Mouse (Mus musculus): ENCODE results near the gene Olfr645. TPM values are rescaled to one million over a fixed set of nuclear protein-coding genes. Genes with fewer than 3 reads are reported as not detected.

The Olfr645 gene
- not detected for polyA plus RNA-seq (2015; fragmentation: Illumina TruSeq; extraction: RNeasy Lipid Tissue Mini Kit (QIAGEN cat#74804); ENCODE audit: low read depth, low replicate concordance)

DNA sequence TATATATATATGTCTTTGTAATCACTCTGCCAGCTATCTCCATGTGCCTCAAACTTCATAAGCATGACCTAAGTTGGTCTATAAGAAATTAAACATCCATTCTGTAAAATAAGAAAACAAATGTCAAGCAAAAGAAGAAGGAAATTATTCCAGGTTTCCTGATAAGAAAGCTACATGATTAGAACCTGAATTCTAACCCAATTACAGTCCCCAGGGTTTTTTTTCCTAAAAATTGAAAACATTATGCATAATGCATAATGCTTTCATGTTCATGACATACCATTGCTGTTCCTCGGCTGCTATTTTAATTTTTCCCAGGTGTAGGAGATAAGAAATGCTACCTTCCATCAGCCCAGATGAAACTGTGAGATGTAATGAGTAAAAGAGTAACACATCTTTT, at the start of gene Olfr645:
Gene Olfr645 (minus strand): TSS at position 101 of the 400 bp plus-strand sequence.

DNA sequence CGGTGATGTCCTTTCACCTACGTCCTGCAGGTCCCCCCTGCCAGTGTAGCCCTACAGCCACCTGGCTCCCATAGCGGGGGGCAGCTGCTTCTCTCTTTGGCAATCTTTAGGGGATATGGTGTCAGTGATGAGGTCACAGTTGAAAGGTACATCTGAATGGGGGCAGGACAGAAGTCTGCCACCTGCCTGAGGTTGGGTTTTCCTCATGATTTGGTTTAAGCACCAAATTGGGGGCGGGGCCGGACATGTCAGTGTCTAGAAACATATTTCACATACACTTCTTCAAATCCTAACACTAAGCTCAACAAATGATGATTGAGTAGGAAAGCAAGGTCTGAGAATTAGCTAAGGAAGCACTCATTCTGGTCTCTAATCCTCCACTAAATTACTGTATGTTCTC, 44.5 kb upstream of the Olfr645 start, which contains the start of gene Ubqln5:
Gene Ubqln5 (minus strand): TSS at position 101 of the 400 bp plus-strand sequence.

DNA sequence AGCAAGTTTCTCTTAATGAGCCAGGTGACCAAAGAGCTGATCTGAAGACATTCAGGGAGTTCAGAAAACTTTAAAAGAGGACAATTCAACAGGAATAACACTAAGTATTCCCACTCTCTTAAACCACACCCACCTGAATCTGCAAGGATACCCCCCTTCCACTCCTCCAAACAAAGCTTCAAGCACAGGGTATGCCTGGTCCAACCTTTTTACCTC, 19.4 kb upstream of the Olfr645 start, which contains the start of gene Olfr646:
Gene Olfr646 (plus strand): TSS at position 117 of the 216 bp plus-strand sequence.

DNA sequence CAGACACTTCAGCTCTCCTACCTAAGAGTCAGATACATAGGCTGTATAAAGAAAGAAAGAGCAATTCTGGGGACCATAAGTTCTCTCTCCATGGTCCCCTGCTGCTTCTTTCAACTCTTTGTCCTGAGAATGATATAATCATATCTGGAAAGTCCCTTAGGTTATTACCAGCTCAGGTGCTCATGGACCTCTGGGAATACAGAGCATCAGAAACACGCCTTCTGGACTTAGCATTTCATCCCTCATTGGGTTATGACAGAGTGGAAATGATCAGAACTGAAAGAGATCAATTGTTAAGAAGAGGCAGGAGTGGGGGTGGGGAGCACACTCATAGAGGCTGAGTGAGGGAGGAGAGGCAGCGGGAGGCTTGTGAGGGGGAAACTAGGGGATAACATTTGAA, 13.5 kb downstream of the Olfr645 start, which contains the start of gene Olfr644:
Gene Olfr644 (minus strand): TSS at position 101 of the 400 bp plus-strand sequence.

DNA sequence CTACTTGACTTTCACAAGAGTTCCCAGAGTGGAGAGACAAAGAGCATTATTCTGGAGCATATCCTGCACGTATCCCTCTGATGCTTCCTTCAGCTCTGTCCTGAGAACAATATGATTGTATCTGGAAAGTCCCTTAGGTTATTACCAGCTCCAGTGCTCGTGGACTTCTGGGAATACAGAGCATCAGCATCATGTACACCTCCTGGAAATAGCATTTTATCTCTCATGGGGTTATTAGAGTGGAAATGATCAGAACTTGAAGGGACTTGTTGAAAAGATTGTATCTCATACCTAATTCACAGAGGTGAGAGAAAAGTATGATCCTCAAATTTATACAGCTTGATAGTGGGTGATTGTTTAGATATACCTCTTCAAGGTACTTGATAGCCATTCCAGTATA, 23.9 kb downstream of the Olfr645 start, which contains the start of gene 4930516K23Rik:
Gene 4930516K23Rik (minus strand): TSS at position 101 of the 400 bp plus-strand sequence.

DNA sequence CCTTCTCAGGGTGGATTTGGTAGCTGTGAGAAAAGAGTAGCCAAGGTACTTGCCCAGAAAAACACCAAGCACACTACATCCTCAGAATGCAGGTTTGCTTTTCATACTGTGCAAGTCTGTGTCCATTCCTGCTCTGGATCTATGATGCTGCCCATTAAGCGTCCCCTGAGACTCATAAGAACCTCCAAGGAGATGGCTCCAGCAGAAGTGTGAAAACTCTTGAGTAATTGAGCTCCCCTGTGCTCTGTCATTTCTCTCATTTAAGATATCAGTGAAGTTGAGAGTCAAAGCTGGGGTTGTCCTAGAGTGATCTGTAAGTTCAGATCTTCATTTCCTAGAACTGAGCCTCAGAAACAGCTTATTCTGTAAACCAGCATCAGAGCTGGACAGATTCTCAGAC, 32.7 kb downstream of the Olfr645 start, which contains the start of gene Olfr642:
Gene Olfr642 (minus strand): TSS at position 101 of the 400 bp plus-strand sequence.

DNA sequence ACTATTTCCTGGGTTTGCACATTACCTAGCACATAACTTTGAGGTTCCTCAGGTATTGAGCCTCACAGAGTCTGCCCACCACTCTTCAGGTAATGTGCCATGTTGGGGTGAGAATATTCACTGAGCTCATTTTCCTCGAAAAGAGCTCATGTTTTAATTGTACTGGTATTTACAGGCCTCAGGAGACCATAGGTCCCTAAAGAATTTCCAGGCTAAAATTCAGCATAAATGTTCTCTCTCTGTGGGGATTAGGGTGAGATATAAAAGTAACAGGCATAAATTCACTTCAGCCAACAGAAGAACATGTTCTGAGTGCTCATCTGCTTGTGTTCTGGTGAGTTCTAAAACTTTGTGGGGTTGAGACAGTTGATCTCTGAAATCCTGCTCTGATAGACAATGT, 50.1 kb downstream of the Olfr645 start, which contains the start of gene Olfr641:
Gene Olfr641 (plus strand): TSS at position 301 of the 400 bp plus-strand sequence.

Other genes with a start within 250 kb of the Olfr645 start
- not detected for gene Hbb-bh2, start 244.9 kb downstream of the Olfr645 start, polyA plus RNA-seq (2015; fragmentation: Illumina TruSeq; extraction: RNeasy Lipid Tissue Mini Kit (QIAGEN cat#74804); ENCODE audit: low read depth, low replicate concordance)
- not detected for gene Hbb-bh1, start 242.3 kb downstream of the Olfr645 start, polyA plus RNA-seq (2015; fragmentation: Illumina TruSeq; extraction: RNeasy Lipid Tissue Mini Kit (QIAGEN cat#74804); ENCODE audit: low read depth, low replicate concordance)
- gene Hbb-y, start 232.2 kb downstream of the Olfr645 start, polyA plus RNA-seq (2015; fragmentation: Illumina TruSeq; extraction: RNeasy Lipid Tissue Mini Kit (QIAGEN cat#74804); ENCODE audit: low read depth, low replicate concordance): not detected
- gene Olfr66, start 199.2 kb downstream of the Olfr645 start, polyA plus RNA-seq (2015; fragmentation: Illumina TruSeq; extraction: RNeasy Lipid Tissue Mini Kit (QIAGEN cat#74804); ENCODE audit: low read depth, low replicate concordance): not detected
- gene Olfr64, start 191.0 kb downstream of the Olfr645 start, polyA plus RNA-seq (2015; fragmentation: Illumina TruSeq; extraction: RNeasy Lipid Tissue Mini Kit (QIAGEN cat#74804); ENCODE audit: low read depth, low replicate concordance): not detected
- not detected for gene Olfr65, start 182.0 kb downstream of the Olfr645 start, polyA plus RNA-seq (2015; fragmentation: Illumina TruSeq; extraction: RNeasy Lipid Tissue Mini Kit (QIAGEN cat#74804); ENCODE audit: low read depth, low replicate concordance)
- gene Olfr631, start 156.6 kb downstream of the Olfr645 start, polyA plus RNA-seq (2015; fragmentation: Illumina TruSeq; extraction: RNeasy Lipid Tissue Mini Kit (QIAGEN cat#74804); ENCODE audit: low read depth, low replicate concordance): not detected
- gene Olfr632, start 151.1 kb downstream of the Olfr645 start, polyA plus RNA-seq (2015; fragmentation: Illumina TruSeq; extraction: RNeasy Lipid Tissue Mini Kit (QIAGEN cat#74804); ENCODE audit: low read depth, low replicate concordance): not detected
- not detected for gene Olfr633, start 141.0 kb downstream of the Olfr645 start, polyA plus RNA-seq (2015; fragmentation: Illumina TruSeq; extraction: RNeasy Lipid Tissue Mini Kit (QIAGEN cat#74804); ENCODE audit: low read depth, low replicate concordance)
- gene Olfr635, start 114.3 kb downstream of the Olfr645 start, polyA plus RNA-seq (2015; fragmentation: Illumina TruSeq; extraction: RNeasy Lipid Tissue Mini Kit (QIAGEN cat#74804); ENCODE audit: low read depth, low replicate concordance): not detected
- not detected for gene Olfr638, start 86.7 kb downstream of the Olfr645 start, polyA plus RNA-seq (2015; fragmentation: Illumina TruSeq; extraction: RNeasy Lipid Tissue Mini Kit (QIAGEN cat#74804); ENCODE audit: low read depth, low replicate concordance)
- not detected for gene Olfr639, start 68.2 kb downstream of the Olfr645 start, polyA plus RNA-seq (2015; fragmentation: Illumina TruSeq; extraction: RNeasy Lipid Tissue Mini Kit (QIAGEN cat#74804); ENCODE audit: low read depth, low replicate concordance)
- gene Olfr640, start 59.9 kb downstream of the Olfr645 start, polyA plus RNA-seq (2015; fragmentation: Illumina TruSeq; extraction: RNeasy Lipid Tissue Mini Kit (QIAGEN cat#74804); ENCODE audit: low read depth, low replicate concordance): not detected
- gene Olfr641, start 50.0 kb downstream of the Olfr645 start, polyA plus RNA-seq (2015; fragmentation: Illumina TruSeq; extraction: RNeasy Lipid Tissue Mini Kit (QIAGEN cat#74804); ENCODE audit: low read depth, low replicate concordance): not detected
- gene Olfr642, start 32.8 kb downstream of the Olfr645 start, polyA plus RNA-seq (2015; fragmentation: Illumina TruSeq; extraction: RNeasy Lipid Tissue Mini Kit (QIAGEN cat#74804); ENCODE audit: low read depth, low replicate concordance): not detected
- gene 4930516K23Rik, start 24.0 kb downstream of the Olfr645 start, polyA plus RNA-seq (2015; fragmentation: Illumina TruSeq; extraction: RNeasy Lipid Tissue Mini Kit (QIAGEN cat#74804); ENCODE audit: low read depth, low replicate concordance): not detected
- not detected for gene Olfr644, start 13.6 kb downstream of the Olfr645 start, polyA plus RNA-seq (2015; fragmentation: Illumina TruSeq; extraction: RNeasy Lipid Tissue Mini Kit (QIAGEN cat#74804); ENCODE audit: low read depth, low replicate concordance)
- gene Olfr646, start 19.4 kb upstream of the Olfr645 start, polyA plus RNA-seq (2015; fragmentation: Illumina TruSeq; extraction: RNeasy Lipid Tissue Mini Kit (QIAGEN cat#74804); ENCODE audit: low read depth, low replicate concordance): not detected
- gene Ubqln5, start 44.4 kb upstream of the Olfr645 start, polyA plus RNA-seq (2015; fragmentation: Illumina TruSeq; extraction: RNeasy Lipid Tissue Mini Kit (QIAGEN cat#74804); ENCODE audit: low read depth, low replicate concordance): not detected
- not detected for gene Olfr643, start 51.9 kb upstream of the Olfr645 start, polyA plus RNA-seq (2015; fragmentation: Illumina TruSeq; extraction: RNeasy Lipid Tissue Mini Kit (QIAGEN cat#74804); ENCODE audit: low read depth, low replicate concordance)
- not detected for gene Ubqln3, start 57.8 kb upstream of the Olfr645 start, polyA plus RNA-seq (2015; fragmentation: Illumina TruSeq; extraction: RNeasy Lipid Tissue Mini Kit (QIAGEN cat#74804); ENCODE audit: low read depth, low replicate concordance)
- not detected for gene Ubqlnl, start 65.1 kb upstream of the Olfr645 start, polyA plus RNA-seq (2015; fragmentation: Illumina TruSeq; extraction: RNeasy Lipid Tissue Mini Kit (QIAGEN cat#74804); ENCODE audit: low read depth, low replicate concordance)
- gene Olfm5, start 79.4 kb upstream of the Olfr645 start, polyA plus RNA-seq (2015; fragmentation: Illumina TruSeq; extraction: RNeasy Lipid Tissue Mini Kit (QIAGEN cat#74804); ENCODE audit: low read depth, low replicate concordance): 0.36 TPM
- gene Olfr648, start 97.9 kb upstream of the Olfr645 start, polyA plus RNA-seq (2015; fragmentation: Illumina TruSeq; extraction: RNeasy Lipid Tissue Mini Kit (QIAGEN cat#74804); ENCODE audit: low read depth, low replicate concordance): not detected
- gene Olfr649, start 110.5 kb upstream of the Olfr645 start, polyA plus RNA-seq (2015; fragmentation: Illumina TruSeq; extraction: RNeasy Lipid Tissue Mini Kit (QIAGEN cat#74804); ENCODE audit: low read depth, low replicate concordance): not detected
- 0.15 TPM for gene Trim6, start 133.3 kb upstream of the Olfr645 start, polyA plus RNA-seq (2015; fragmentation: Illumina TruSeq; extraction: RNeasy Lipid Tissue Mini Kit (QIAGEN cat#74804); ENCODE audit: low read depth, low replicate concordance)
- gene Trim34a, start 159.0 kb upstream of the Olfr645 start, polyA plus RNA-seq (2015; fragmentation: Illumina TruSeq; extraction: RNeasy Lipid Tissue Mini Kit (QIAGEN cat#74804); ENCODE audit: low read depth, low replicate concordance): 2.8 TPM
- gene Trim5, start 202.6 kb upstream of the Olfr645 start, polyA plus RNA-seq (2015; fragmentation: Illumina TruSeq; extraction: RNeasy Lipid Tissue Mini Kit (QIAGEN cat#74804); ENCODE audit: low read depth, low replicate concordance): 0.40 TPM
- 5.5 TPM for gene Trim12a, start 230.0 kb upstream of the Olfr645 start, polyA plus RNA-seq (2015; fragmentation: Illumina TruSeq; extraction: RNeasy Lipid Tissue Mini Kit (QIAGEN cat#74804); ENCODE audit: low read depth, low replicate concordance)
- not detected for gene Trim34b, start 244.0 kb upstream of the Olfr645 start, polyA plus RNA-seq (2015; fragmentation: Illumina TruSeq; extraction: RNeasy Lipid Tissue Mini Kit (QIAGEN cat#74804); ENCODE audit: low read depth, low replicate concordance)